Mouse (Mus musculus) hindbrain, embryonic 14.5 days (tissue): ENCODE results near the gene Fut9. TPM values are rescaled to one million over a fixed set of nuclear protein-coding genes. Genes with fewer than 3 reads are reported as not detected.

Experiments used
- ATAC-seq: fragments of 200-750 bp; cut with Nextera tagmentation; 2 replicates; pipeline ENCODE4 v1.8.0; 2017; ENCODE audit warnings: moderate number of reproducible peaks, mild to moderate bottlenecking, moderate TSS enrichment, moderate library complexity; ENCODE audit not compliant: low FRiP score
- DNase-seq: peaks from one replicate; pipeline ENCODE4 v3.0.0-alpha.2; 2015; ENCODE audit warnings: low spot score
- H3K27ac ChIP-seq: fragments of 300-500 bp; sonication (generic); 2 replicates; pipeline ENCODE4 v1.5.1; 2014; ENCODE audit warnings: mild to moderate bottlenecking, moderate library complexity
- H3K27me3 ChIP-seq: fragments of 300-500 bp; sonication (generic); 2 replicates; pipeline ENCODE4 v1.6.1; 2014; ENCODE audit warnings: mild to moderate bottlenecking, low read length, mixed read lengths; ENCODE audit not compliant: control insufficient read depth, insufficient read depth
- H3K36me3 ChIP-seq: fragments of 300-500 bp; sonication (generic); replicated peaks from 2 replicates; pipeline ENCODE4 v1.6.1; 2014; ENCODE audit not compliant: control insufficient read depth, insufficient read depth
- H3K4me1 ChIP-seq: fragments of 300-500 bp; sonication (generic); replicated peaks from 2 replicates; pipeline ENCODE4 v1.6.1; 2014; ENCODE audit warnings: antibody characterized with exemption, low read length, mixed read lengths; ENCODE audit not compliant: control insufficient read depth, insufficient read depth
- H3K4me2 ChIP-seq: fragments of 300-500 bp; sonication (generic); replicated peaks from 2 replicates; pipeline ENCODE4 v1.6.1; 2014; ENCODE audit warnings: mild to moderate bottlenecking, moderate library complexity
- H3K4me3 ChIP-seq: fragments of 300-500 bp; sonication (generic); replicated peaks from 2 replicates; pipeline ENCODE4 v1.5.1; 2014; ENCODE audit warnings: mild to moderate bottlenecking, low read length
- H3K9ac ChIP-seq: fragments of 300-500 bp; sonication (generic); 2 replicates; pipeline ENCODE4 v1.6.1; 2014
- H3K9me3 ChIP-seq: fragments of 300-500 bp; sonication (generic); 2 replicates; pipeline ENCODE4 v1.6.1; 2016; ENCODE audit warnings: low read length; ENCODE audit not compliant: control insufficient read depth
- WGBS: fragments of 180-500 bp; shearing (Covaris S2); extraction: QIAGEN DNeasy Blood & Tissue Kit; methylation state at CpG from one replicate; pipeline ENCODE4 v1.1.7; 2014; 5-methylcytosine and 5-hydroxymethylcytosine counted together
- polyA plus RNA-seq: library from polyadenylated mRNA; unstranded; fragments of >200 nt; fragmentation: Nextera tagmentation; extraction: Ambion mirVana; gene quantifications from 2 replicates; pipeline ENCODE4 v1.2.1, GENCODE M21; 2014

Fut9 gene
- polyA plus RNA-seq, 1 experiment from 2014 or later = 24.7 TPM

DNA sequence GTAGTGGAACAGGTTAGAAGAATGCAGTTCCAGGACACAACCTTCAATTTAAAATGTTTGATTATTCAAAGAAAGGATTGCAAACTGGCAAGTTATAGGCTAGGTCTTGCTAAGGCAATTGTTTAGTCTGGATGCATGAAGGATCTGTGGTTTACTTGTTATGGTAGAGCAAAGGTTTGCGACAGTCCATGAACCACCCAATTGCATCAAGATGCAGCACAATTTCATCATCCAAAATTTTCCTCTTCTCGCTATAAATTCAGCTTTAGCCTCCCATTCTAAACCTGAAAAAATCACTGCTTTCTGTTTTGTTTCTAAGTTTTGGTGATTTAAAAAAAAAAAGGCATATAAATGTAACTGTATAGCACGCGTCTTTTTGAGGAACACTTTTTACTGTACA lies 14.8 kb downstream of the Fut9 start:
- H3K4me2 ChIP-seq = no peak overlapping the region
- H3K9ac ChIP-seq = no peak overlapping the region
- ATAC-seq (no peak), DNase-seq (no peak)
- H3K27me3 ChIP-seq = no peaks in the 10 kb centered on the region
- H3K27ac ChIP-seq = no peak overlapping the region
- no peaks in the 10 kb centered on the region for H3K9me3 ChIP-seq
- no peaks in the 10 kb centered on the region for H3K4me1 ChIP-seq
- no peaks in the 10 kb centered on the region for H3K36me3 ChIP-seq
- WGBS = 97% methylated on average over 4 of the region's 4 CpGs
- H3K4me3 ChIP-seq = no peak overlapping the region

DNA sequence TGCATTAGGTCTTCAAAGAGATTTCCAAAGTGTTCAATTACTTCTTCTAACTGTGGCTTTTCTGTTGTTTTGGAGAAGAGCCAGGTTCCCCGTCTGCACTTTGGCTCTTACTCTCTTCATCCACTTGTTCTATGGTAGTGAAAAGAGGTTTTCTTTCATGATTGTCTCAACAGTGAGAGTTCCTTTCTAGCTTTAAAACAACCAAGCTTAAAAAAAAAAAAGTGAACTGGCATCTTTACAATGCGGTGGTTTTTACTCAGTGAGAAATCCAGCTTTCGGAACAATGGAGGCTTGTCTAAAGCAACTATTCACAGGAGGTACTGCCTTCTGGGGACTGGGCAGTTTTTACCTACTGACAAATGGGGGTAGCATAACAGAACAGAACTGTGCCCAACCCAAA lies 31.4 kb downstream of the Fut9 start:
- Histone ChIP-seq H3K4me1 (no peaks in the 10 kb centered on the region), H3K9ac (no peak overlapping the region), H3K27me3 (no peaks in the 10 kb centered on the region), H3K4me2 (no peak overlapping the region), H3K4me3 (no peak overlapping the region), H3K27ac (no peak overlapping the region; the same call in 1 of the 2 replicates), H3K36me3 (no peaks in the 10 kb centered on the region), H3K9me3 (no peaks in the 10 kb centered on the region)
- ATAC-seq (peak; percentile 76; the same call in 1 of the 2 replicates), DNase-seq (peak; percentile 65)
- whole genome bisulfite sequencing = 12% methylated on average over 3 of the region's 3 CpGs

DNA sequence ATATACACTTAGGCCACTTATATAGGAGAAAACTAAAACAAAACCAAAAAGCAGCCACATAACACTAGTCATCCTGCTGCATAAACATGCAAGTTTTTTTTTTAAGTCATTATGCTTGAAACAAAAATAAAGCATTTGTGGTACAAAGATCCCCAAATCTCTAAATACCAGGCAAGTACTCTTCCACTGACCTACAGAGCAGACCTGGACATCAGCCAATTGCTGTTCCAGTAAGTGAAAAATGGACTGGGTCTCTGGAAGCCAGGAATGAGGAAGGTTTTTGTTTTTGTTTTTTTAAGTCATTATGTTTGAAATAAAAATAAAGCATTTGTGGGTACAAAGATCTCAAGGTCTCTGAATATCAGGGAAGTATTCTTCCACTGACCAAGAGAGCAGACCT lies 37.0 kb downstream of the Fut9 start:
- Histone ChIP-seq H3K9ac (no peak overlapping the region), H3K4me1 (no peaks in the 10 kb centered on the region), H3K27ac (no peak overlapping the region), H3K27me3 (no peaks in the 10 kb centered on the region), H3K4me2 (no peak overlapping the region), H3K4me3 (no peak overlapping the region), H3K36me3 (no peaks in the 10 kb centered on the region), H3K9me3 (no peaks in the 10 kb centered on the region)
- ATAC-seq (no peak), DNase-seq (no peak)

DNA sequence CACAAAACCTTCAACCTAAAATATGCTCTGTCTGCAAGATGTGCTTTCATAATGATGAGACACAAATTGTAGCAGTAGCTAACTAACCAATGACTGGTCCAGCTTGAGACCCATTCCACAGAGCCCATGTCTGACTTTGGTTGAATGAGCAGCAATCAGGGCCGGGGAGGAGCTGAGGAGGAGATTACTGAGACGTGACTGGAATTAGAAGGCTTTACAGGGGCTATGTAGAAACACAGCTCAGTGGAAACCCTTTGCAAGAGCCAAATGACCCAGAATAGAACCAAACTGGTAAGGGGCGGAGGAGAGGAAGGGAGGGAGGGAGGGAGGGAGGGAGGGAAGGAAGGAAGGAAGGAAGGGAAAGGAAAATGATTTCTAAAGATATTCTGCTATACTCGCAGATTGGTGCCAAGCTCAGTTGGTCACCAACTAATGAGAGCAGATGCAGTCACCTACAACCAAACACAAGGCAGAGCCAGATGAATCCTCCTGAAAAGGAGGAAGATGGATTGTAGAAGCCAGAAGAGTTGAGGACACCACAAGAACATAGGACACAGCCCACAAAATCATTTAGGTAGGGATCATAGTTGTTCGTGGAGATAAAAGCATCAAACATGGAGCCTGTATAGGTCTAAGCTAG lies 42.0 kb downstream of the Fut9 start:
- 71% methylated on average over 4 of the region's 5 CpGs for WGBS
- no peaks in the 10 kb centered on the region for H3K36me3 ChIP-seq
- ATAC-seq (no peak), DNase-seq (no peak)
- H3K4me1 ChIP-seq = no peaks in the 10 kb centered on the region
- no peaks in the 10 kb centered on the region for H3K27me3 ChIP-seq
- no peaks in the 10 kb centered on the region for H3K9me3 ChIP-seq
- no peak overlapping the region for H3K4me2 ChIP-seq
- H3K9ac ChIP-seq = no peak overlapping the region
- H3K4me3 ChIP-seq = no peak overlapping the region
- no peak overlapping the region for H3K27ac ChIP-seq

DNA sequence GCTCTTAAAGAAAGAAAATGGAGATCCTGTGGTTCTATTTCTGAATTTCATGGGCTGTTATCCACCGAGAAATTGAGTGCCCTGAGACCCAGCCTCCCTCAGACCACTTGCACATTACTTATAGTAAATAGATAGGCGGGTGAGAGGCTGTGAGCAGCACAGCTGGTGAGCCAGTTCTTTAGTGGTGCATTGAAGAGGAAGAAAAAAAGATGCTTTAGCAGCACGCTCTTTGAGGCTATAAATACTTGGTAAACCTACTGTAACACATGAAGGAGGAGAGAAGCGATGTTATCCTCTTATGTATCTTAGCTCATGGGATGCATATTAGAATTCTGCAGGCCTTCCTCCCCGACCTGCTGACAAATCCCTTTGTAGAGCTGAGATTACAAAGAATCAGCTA lies 58.5 kb downstream of the Fut9 start:
- no peaks in the 10 kb centered on the region for H3K27me3 ChIP-seq
- no peak overlapping the region for H3K27ac ChIP-seq
- no peak overlapping the region for H3K9ac ChIP-seq
- H3K4me3 ChIP-seq = no peak overlapping the region
- H3K36me3 ChIP-seq = no peaks in the 10 kb centered on the region
- no peaks in the 10 kb centered on the region for H3K9me3 ChIP-seq
- ATAC-seq (no peak), DNase-seq (no peak)
- no peaks in the 10 kb centered on the region for H3K4me1 ChIP-seq
- WGBS = 60% methylated on average over 5 of the region's 5 CpGs
- H3K4me2 ChIP-seq = no peak overlapping the region

DNA sequence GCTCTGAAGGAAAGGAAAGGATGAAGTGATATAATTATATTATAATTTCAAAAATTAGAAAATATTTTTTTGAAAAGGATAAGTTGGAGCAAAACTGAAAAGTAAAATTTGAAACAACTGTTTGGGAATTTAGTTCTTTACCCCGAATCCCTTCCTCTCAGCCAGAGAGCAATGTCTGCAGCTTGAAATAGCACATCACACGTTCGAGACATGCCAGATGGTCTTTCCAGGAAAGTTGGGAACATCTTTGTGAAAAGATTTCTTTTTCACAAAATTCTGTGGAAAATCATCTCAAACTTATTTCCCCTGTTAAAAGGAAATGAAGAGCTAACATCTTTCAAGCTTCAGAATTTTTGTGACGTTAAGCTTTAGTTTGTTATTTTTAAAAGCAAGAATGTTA lies 61.3 kb downstream of the Fut9 start:
- Histone ChIP-seq H3K9ac (no peak overlapping the region), H3K9me3 (no peaks in the 10 kb centered on the region), H3K27ac (no peak overlapping the region), H3K4me3 (no peak overlapping the region), H3K27me3 (no peaks in the 10 kb centered on the region), H3K36me3 (no peaks in the 10 kb centered on the region), H3K4me1 (no peaks in the 10 kb centered on the region), H3K4me2 (no peak overlapping the region)
- WGBS = 91% methylated on average over 4 of the region's 4 CpGs
- DNase-seq (no peak), ATAC-seq (no peak)

DNA sequence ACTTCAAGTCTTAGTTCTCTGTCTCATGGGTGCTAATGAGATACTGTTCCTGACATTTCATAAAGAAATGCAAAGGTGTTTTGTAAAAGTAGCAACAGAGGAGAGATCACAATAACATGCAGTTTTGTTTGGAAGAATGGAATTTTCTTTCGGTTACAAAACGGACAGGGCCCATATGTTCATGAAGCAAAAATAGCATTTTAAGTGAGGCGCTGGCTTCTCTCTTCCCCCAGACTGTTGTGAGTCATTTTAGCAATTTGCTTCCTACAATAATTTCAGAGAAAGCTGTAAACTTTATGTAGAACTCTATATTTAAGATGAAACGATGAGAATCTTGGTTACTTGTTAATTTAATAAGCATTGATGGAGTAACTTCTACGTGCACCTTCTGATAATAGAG lies 78.5 kb downstream of the Fut9 start:
- 93% methylated on average over 5 of the region's 5 CpGs for WGBS

DNA sequence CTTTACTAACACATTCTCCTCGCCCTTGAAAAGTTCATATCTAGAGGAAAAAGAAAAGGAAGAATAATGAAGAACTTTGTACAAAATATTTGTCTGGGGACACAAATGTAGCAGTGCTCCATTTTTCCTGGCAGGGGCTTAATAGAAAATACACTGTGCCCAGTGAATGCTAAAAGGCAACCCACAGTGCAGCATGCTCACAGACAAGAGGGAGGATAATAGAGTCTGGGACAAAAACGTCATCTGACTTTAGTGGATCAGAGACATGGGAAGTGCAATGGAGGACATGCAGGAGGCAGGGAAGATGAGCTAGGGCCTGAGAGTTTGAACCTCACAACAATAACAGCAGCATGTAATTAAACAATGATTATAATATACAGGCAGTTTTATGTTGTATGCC lies 86.1 kb downstream of the Fut9 start:
- no peaks in the 10 kb centered on the region for H3K36me3 ChIP-seq
- H3K27ac ChIP-seq = no peak overlapping the region
- H3K9ac ChIP-seq = no peak overlapping the region
- no peaks in the 10 kb centered on the region for H3K9me3 ChIP-seq
- no peaks in the 10 kb centered on the region for H3K4me1 ChIP-seq
- peak; percentile 62; the same call in 1 of the 2 replicates for ATAC-seq
- WGBS = 39% methylated on average over 2 of the region's 2 CpGs
- DNase-seq = peak; percentile 29
- no peak overlapping the region for H3K4me3 ChIP-seq
- no peak overlapping the region for H3K4me2 ChIP-seq
- H3K27me3 ChIP-seq = no peaks in the 10 kb centered on the region

More for the DNA sequence above, 78.5 kb downstream of the Fut9 start:
- H3K9me3 ChIP-seq = no peaks in the 10 kb centered on the region
- H3K4me1 ChIP-seq = no peaks in the 10 kb centered on the region
- DNase-seq (no peak), ATAC-seq (no peak)
- H3K9ac ChIP-seq = no peak overlapping the region
- H3K4me3 ChIP-seq = no peak overlapping the region
- H3K4me2 ChIP-seq = no peak overlapping the region
- no peak overlapping the region for H3K27ac ChIP-seq
- no peaks in the 10 kb centered on the region for H3K36me3 ChIP-seq
- H3K27me3 ChIP-seq = no peaks in the 10 kb centered on the region

DNA sequence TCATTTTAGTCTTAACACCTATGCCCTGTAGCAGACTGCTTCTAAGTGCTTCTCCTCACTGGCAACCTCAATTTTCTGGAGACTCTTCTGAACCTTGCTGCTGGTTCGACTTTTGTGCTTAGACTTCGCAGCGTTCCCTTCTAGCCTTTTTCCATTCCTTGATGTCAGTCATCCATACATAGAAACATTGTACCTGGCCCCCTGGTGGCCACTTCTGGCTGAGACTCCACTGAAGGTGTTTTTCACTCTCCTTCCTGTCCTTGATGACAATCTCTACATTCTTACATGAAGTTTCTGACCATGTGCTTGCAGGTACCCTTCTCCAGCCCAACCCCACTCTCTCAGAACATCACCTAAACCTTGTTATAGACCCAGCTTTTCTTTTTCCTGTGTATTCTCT lies 115.1 kb downstream of the Fut9 start:
- WGBS = 89% methylated on average over 3 of the region's 3 CpGs
- DNase-seq = no peak
- H3K4me3 ChIP-seq = no peak overlapping the region

DNA sequence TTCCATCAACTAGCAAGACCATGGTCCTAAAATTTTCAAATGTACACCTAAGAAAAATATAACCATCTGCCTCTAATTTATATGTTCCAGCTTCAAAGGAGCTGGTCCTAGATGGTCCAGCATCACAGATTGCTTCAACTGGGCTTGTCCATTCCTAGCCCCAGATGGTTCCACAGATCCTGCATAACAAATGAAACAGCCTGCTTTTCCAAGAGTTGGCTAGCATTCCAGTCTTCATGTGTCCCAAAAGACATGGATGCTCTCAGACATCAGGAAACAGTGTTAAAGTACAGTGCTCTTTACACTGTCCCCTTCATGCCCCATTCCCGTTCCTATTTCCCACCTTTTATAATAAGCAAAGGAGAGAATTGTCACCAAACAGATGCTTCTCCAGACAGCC lies 135.8 kb downstream of the Fut9 start:
- H3K4me3 ChIP-seq = no peak overlapping the region
- H3K36me3 ChIP-seq = no peaks in the 10 kb centered on the region
- no peaks in the 10 kb centered on the region for H3K4me1 ChIP-seq
- 93% methylated on average over 1 of the region's 1 CpGs for WGBS
- H3K9me3 ChIP-seq = no peaks in the 10 kb centered on the region
- no peak overlapping the region for H3K4me2 ChIP-seq
- no peaks in the 10 kb centered on the region for H3K27me3 ChIP-seq
- no peak overlapping the region for H3K9ac ChIP-seq
- no peak for ATAC-seq
- DNase-seq = no peak
- H3K27ac ChIP-seq = no peak overlapping the region

More for the DNA sequence above, 115.1 kb downstream of the Fut9 start:
- H3K4me1 ChIP-seq = no peaks in the 10 kb centered on the region
- H3K9ac ChIP-seq = no peak overlapping the region
- H3K4me2 ChIP-seq = no peak overlapping the region
- H3K36me3 ChIP-seq = no peaks in the 10 kb centered on the region
- no peaks in the 10 kb centered on the region for H3K9me3 ChIP-seq
- no peaks in the 10 kb centered on the region for H3K27me3 ChIP-seq
- no peak for ATAC-seq
- H3K27ac ChIP-seq = no peak overlapping the region
